Mouse (Mus musculus) CD8-positive naive resting alpha-beta T cell, adult 57 days (primary cell): ENCODE measurements around the gene Adamts9. TPM values are rescaled to one million over a fixed set of nuclear protein-coding genes. Genes with fewer than 3 reads are reported as not detected.

Source experiments
- total RNA-seq: library from RNA; stranded (reverse); gene quantifications from one replicate; pipeline ENCODE4 v1.2.4, GENCODE M21; 2023

The Adamts9 gene
- total RNA-seq, result 0.24 TPM

DNA sequence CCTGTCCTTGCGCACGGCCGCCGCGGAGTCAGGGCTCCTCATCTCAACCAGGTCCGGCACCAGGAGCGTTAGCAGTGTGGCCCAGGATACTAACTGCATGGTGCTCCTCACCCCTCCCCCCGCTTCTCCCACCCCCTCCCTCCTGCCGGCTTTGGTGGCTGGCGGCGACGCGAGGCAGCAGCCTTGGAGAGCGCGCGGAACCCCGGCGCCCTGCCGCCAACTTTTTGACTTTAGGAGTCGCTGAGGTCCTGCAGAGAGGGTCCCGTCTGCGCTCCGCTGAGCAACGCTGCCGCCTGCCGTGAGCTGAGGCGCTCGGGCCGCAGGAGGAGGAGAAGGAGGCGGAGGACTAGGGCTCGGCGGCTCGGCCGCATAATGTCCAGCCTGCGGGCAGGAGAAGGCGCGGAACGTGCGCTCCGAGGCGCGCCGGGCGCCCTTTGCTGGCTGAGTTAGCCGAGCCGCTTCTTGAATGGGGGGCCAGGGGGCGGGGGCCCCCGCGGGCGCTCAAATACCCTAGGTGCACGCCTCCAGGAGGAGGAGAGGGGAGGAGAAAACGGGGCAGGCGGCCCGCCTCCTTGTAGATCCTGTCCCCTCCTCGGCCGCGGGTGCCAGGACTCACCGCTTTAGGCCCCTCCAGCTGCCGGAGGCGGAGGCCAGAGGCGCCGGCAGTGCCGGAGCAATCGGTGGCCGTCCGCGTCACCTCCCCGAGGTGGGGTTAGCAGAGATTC lies at the start of gene Adamts9:
TSS of gene Adamts9 (minus strand) at position 436 of the 725 bp plus-strand sequence.

GRCm38 (mm10) chr6:92869089-92869581 lies 74.2 kb downstream of the Adamts9 start, which contains the start of gene Gm15737:
Gene Gm15737, plus strand, starts transcription at chr6:92869357.

DNA sequence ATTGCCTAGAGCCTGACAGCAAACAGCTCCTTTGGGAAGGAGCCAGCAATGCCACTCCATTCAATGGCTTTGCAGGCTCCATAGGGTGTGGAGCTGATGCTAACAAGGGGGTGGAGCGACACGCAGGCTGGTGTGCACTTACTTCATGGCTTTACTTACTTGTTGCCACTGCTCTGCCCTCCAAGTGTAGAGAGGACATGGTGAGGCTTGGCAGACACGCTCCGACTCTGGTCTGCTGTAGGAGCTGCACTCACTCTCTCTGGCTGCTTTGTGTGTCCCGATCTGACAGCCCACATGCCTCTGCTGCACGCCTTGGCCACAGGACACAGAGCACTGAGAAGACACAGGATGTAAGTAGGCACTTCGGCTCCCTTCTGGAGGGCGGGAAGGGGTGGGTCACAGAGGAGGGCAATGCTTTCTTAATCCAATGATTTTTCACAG lies 127.0 kb downstream of the Adamts9 start, which contains the start of gene A730049H05Rik:
TSS of gene A730049H05Rik (plus strand) at position 168 of the 441 bp plus-strand sequence.

Other genes with a start within 250 kb of the Adamts9 start
- 0.52 TPM for gene Prickle2, start 237.3 kb downstream of the Adamts9 start, total RNA-seq
- gene A730049H05Rik, start 127.0 kb downstream of the Adamts9 start, total RNA-seq, result not detected
- gene Gm15737, start 74.1 kb downstream of the Adamts9 start, total RNA-seq, result not detected